Mouse (Mus musculus): ENCODE measurements around the gene Piwil1. TPM values are rescaled to one million over a fixed set of nuclear protein-coding genes. Genes with fewer than 3 reads are reported as not detected.

The Piwil1 gene
- total RNA-seq, 1 experiment = 0.62 TPM

GRCm38 (mm10) chr5:128800592-128800991 is 98.3 kb downstream of the Piwil1 start:
- Histone ChIP-seq H3K36me3 (ENCODE audit: control insufficient read depth, insufficient read depth, low read length, poor library complexity, severe bottlenecking) (no peaks in the 10 kb centered on the region; the same call in 1 of the 2 replicates), H3K27ac (ENCODE audit: insufficient read depth, low read depth, low read length, poor library complexity, severe bottlenecking) (no peak overlapping the region), H3K9ac (ENCODE audit: insufficient read depth, low read depth, low read length, poor library complexity, severe bottlenecking) (no peak overlapping the region), H3K4me1 (ENCODE audit: control insufficient read depth in 2 of 2, insufficient read depth in 2 of 2, low read length in 2 of 2, poor library complexity in 1 of 2) (no peaks in the 10 kb centered on the region), H3K4me3 (ENCODE audit: insufficient read depth in 1 of 2, low read depth in 1 of 2, low read length in 2 of 2, poor library complexity in 1 of 2, severe bottlenecking in 1 of 2) (no peak overlapping the region), H3K9me3 (ENCODE audit: control insufficient read depth, insufficient read depth, low read depth, low read length) (no peaks in the 10 kb centered on the region)
- TF ChIP-seq HCFC1 (IDR thresholded peaks at IDR 0.05; ENCODE audit: borderline replicate concordance, insufficient read depth, low read length) = no peak
- TF ChIP-seq MAFK (IDR thresholded peaks at IDR 0.05; ENCODE audit: insufficient read depth, low read depth, low read length) = no peak
- TF ChIP-seq ZNF384 (IDR thresholded peaks at IDR 0.05; ENCODE audit: low read depth, low read length) = no peak
- in situ Hi-C loops (cut with MboI; ENCODE audit: low sequenced_read_pairs in 2 of 2, unreplicated experiment in 2 of 2) = no loop called here
- DNase-seq (ENCODE audit: low read depth, low spot score) = no peak

Other genes starting within 250 kb of the Piwil1 start
- 30.6 and 35.7 TPM in 2 replicates for gene Fzd10, start 101.7 kb upstream of the Piwil1 start, total RNA-seq (2012; rRNA removed)